Mouse (Mus musculus): Measurements from ENCODE around the gene Ptgr1. TPM values are rescaled to one million over a fixed set of nuclear protein-coding genes. Genes with fewer than 3 reads are reported as not detected.
A peak's percentile ranks its signal among the peaks of the same experiment; 100 is the strongest.

Gene Ptgr1
- polyA plus RNA-seq, 2 experiments = 19.2 to 34.7 TPM

- Histone ChIP-seq H3K36me3 (ENCODE audit: control insufficient read depth, insufficient read depth, low read length) (no peaks in the 10 kb centered on the region), H3K9ac (ENCODE audit: low read depth, low read length, severe bottlenecking) (no peak overlapping the region), H3K4me2 (replicated peaks; ENCODE audit: low read depth, low read length, severe bottlenecking) (no peak overlapping the region), H3K4me3 (replicated peaks; ENCODE audit: low read length) (no peak overlapping the region), H3K9me3 (ENCODE audit: control insufficient read depth, low read length) (no peaks in the 10 kb centered on the region), H3K27me3 (ENCODE audit: control insufficient read depth, insufficient read depth, low read length) (no peaks in the 10 kb centered on the region), H3K27ac (replicated peaks; ENCODE audit: low read depth, low read length) (no peak overlapping the region), H3K4me1 (ENCODE audit: control insufficient read depth, insufficient read depth, low read length) (no peaks in the 10 kb centered on the region; the same call in 1 of the 2 replicates)
- no peak for TF ChIP-seq POLR2A (IDR thresholded peaks at IDR 0.05; ENCODE audit: borderline replicate concordance, extremely low read depth, insufficient read depth, insufficient read length)
- no peak for DNase-seq (ENCODE audit: low spot score)
- ATAC-seq (ENCODE audit: low FRiP score, low read depth) = 0 out of 2 replicates have a peak, but pooled peaks have one; percentile 10
- 79% methylated on average over 17 of the region's 17 CpGs for WGBS
These were observed 3.9 kb upstream of the Ptgr1 start for GRCm38 (mm10) chr4:58990609-58991434.

GRCm38 (mm10) chr4:58989303-58989898 is 2.5 kb upstream of the Ptgr1 start:
- Histone ChIP-seq H3K4me2 (replicated peaks; ENCODE audit: low read depth, low read length, severe bottlenecking) (no peak overlapping the region), H3K9me3 (ENCODE audit: control insufficient read depth, low read length) (no peaks in the 10 kb centered on the region), H3K27me3 (ENCODE audit: control insufficient read depth, insufficient read depth, low read length) (no peaks in the 10 kb centered on the region), H3K4me3 (replicated peaks; ENCODE audit: low read length) (no peak overlapping the region), H3K9ac (ENCODE audit: low read depth, low read length, severe bottlenecking) (no peak overlapping the region), H3K27ac (replicated peaks; ENCODE audit: low read depth, low read length) (no peak overlapping the region), H3K4me1 (ENCODE audit: control insufficient read depth, insufficient read depth, low read length) (peaks cover 3% of the 10 kb centered on the region; the same call in 1 of the 2 replicates), H3K36me3 (ENCODE audit: control insufficient read depth, insufficient read depth, low read length) (no peaks in the 10 kb centered on the region)
- ATAC-seq (ENCODE audit: low FRiP score, low read depth) = no peak
- TF ChIP-seq POLR2A (IDR thresholded peaks at IDR 0.05; ENCODE audit: borderline replicate concordance, extremely low read depth, insufficient read depth, insufficient read length) = no peak
- no peak for DNase-seq (ENCODE audit: low spot score)
- 82% methylated on average over 7 of the region's 7 CpGs for WGBS

- Histone ChIP-seq H3K9me3 (ENCODE audit: control insufficient read depth, low read length) (no peaks in the 10 kb centered on the region), H3K4me3 (replicated peaks; ENCODE audit: low read length) (no peak overlapping the region), H3K27ac (replicated peaks; ENCODE audit: low read depth, low read length) (no peak overlapping the region), H3K9ac (ENCODE audit: low read depth, low read length, severe bottlenecking) (no peak overlapping the region), H3K27me3 (ENCODE audit: control insufficient read depth, insufficient read depth, low read length) (no peaks in the 10 kb centered on the region), H3K4me2 (replicated peaks; ENCODE audit: low read depth, low read length, severe bottlenecking) (no peak overlapping the region), H3K4me1 (ENCODE audit: control insufficient read depth, insufficient read depth, low read length) (peaks cover 3% of the 10 kb centered on the region; the same call in 1 of the 2 replicates), H3K36me3 (ENCODE audit: control insufficient read depth, insufficient read depth, low read length) (0 out of 2 replicates have a peak, but pooled peaks cover 5% of the 10 kb centered on the region)
- ATAC-seq (ENCODE audit: low FRiP score, low read depth) (no peak), DNase-seq (ENCODE audit: low spot score) (peak; percentile 61)
- 24% methylated on average over 7 of the region's 7 CpGs for WGBS
- TF ChIP-seq POLR2A (IDR thresholded peaks at IDR 0.05; ENCODE audit: borderline replicate concordance, extremely low read depth, insufficient read depth, insufficient read length) = no peak
These were observed 1.7 kb downstream of the Ptgr1 start for GRCm38 (mm10) chr4:58985157-58985648.

- 86% methylated on average over 8 of the region's 8 CpGs for WGBS
- no peak for ATAC-seq (ENCODE audit: low FRiP score, low read depth)
- no peak overlapping the region for H3K4me2 ChIP-seq (replicated peaks; ENCODE audit: low read depth, low read length, severe bottlenecking)
- no peak for TF ChIP-seq POLR2A (IDR thresholded peaks at IDR 0.05; ENCODE audit: borderline replicate concordance, extremely low read depth, insufficient read depth, insufficient read length)
- no peaks in the 10 kb centered on the region for H3K9me3 ChIP-seq (ENCODE audit: control insufficient read depth, low read length)
- H3K9ac ChIP-seq (ENCODE audit: low read depth, low read length, severe bottlenecking) = no peak overlapping the region
- H3K4me3 ChIP-seq (replicated peaks; ENCODE audit: low read length) = no peak overlapping the region
- H3K27ac ChIP-seq (replicated peaks; ENCODE audit: low read depth, low read length) = no peak overlapping the region
- H3K4me1 ChIP-seq (ENCODE audit: control insufficient read depth, insufficient read depth, low read length) = peaks cover 3% of the 10 kb centered on the region; the same call in 1 of the 2 replicates
- no peak for DNase-seq (ENCODE audit: low spot score)
- H3K27me3 ChIP-seq (ENCODE audit: control insufficient read depth, insufficient read depth, low read length) = no peaks in the 10 kb centered on the region
- H3K36me3 ChIP-seq (ENCODE audit: control insufficient read depth, insufficient read depth, low read length) = 0 out of 2 replicates have a peak, but pooled peaks cover 5% of the 10 kb centered on the region
These were observed 4.1 kb downstream of the Ptgr1 start for GRCm38 (mm10) chr4:58982806-58983205.

- no peak for DNase-seq (ENCODE audit: low spot score)
- 0 out of 2 replicates have a peak, but pooled peaks cover 5% of the 10 kb centered on the region for H3K36me3 ChIP-seq (ENCODE audit: control insufficient read depth, insufficient read depth, low read length)
- TF ChIP-seq POLR2A (IDR thresholded peaks at IDR 0.05; ENCODE audit: borderline replicate concordance, extremely low read depth, insufficient read depth, insufficient read length) = no peak
- no peak overlapping the region for H3K4me2 ChIP-seq (replicated peaks; ENCODE audit: low read depth, low read length, severe bottlenecking)
- no peaks in the 10 kb centered on the region for H3K27me3 ChIP-seq (ENCODE audit: control insufficient read depth, insufficient read depth, low read length)
- H3K9me3 ChIP-seq (ENCODE audit: control insufficient read depth, low read length) = no peaks in the 10 kb centered on the region
- no peak overlapping the region for H3K27ac ChIP-seq (replicated peaks; ENCODE audit: low read depth, low read length)
- no peak overlapping the region for H3K4me3 ChIP-seq (replicated peaks; ENCODE audit: low read length)
- WGBS = 86% methylated on average over 6 of the region's 6 CpGs
- no peak overlapping the region for H3K9ac ChIP-seq (ENCODE audit: low read depth, low read length, severe bottlenecking)
- 0 out of 2 replicates have a peak, but pooled peaks cover 3% of the 10 kb centered on the region for H3K4me1 ChIP-seq (ENCODE audit: control insufficient read depth, insufficient read depth, low read length)
- ATAC-seq (ENCODE audit: low FRiP score, low read depth) = no peak
These were observed 5.5 kb downstream of the Ptgr1 start for GRCm38 (mm10) chr4:58981421-58981820.

Measured in limb, embryonic 14.5 days (tissue).